Mouse (Mus musculus): ENCODE results near the gene Tcf15. TPM values are rescaled to one million over a fixed set of nuclear protein-coding genes. Genes with fewer than 3 reads are reported as not detected.
A peak's percentile ranks its signal among the peaks of the same experiment; 100 is the strongest.

Tcf15 gene
- polyA plus RNA-seq, 1 experiment from 2014 or later: 0.14 TPM

GRCm38 (mm10) chr2:152109386-152109785 is 34.0 kb upstream of the Tcf15 start:
- 79% methylated on average over 5 of the region's 5 CpGs for WGBS (ENCODE audit: insufficient replicate concordance)
- Histone ChIP-seq H3K4me2 (ENCODE audit: low read depth, low read length) (no peak overlapping the region), H3K4me3 (ENCODE audit: low read depth, low read length) (no peak overlapping the region), H3K27me3 (ENCODE audit: insufficient read depth, low read length) (no peaks in the 10 kb centered on the region), H3K9ac (replicated peaks) (no peak overlapping the region), H3K4me1 (ENCODE audit: insufficient read depth) (peaks cover 10% of the 10 kb centered on the region; the same call in 1 of the 2 replicates), H3K36me3 (replicated peaks; ENCODE audit: insufficient read depth, low read length) (no peaks in the 10 kb centered on the region), H3K27ac (ENCODE audit: low read depth) (no peak overlapping the region), H3K9me3 (ENCODE audit: low read length) (no peaks in the 10 kb centered on the region)
- DNase-seq (no peak), ATAC-seq (no peak)
- TF ChIP-seq EP300 (IDR thresholded peaks at IDR 0.05; ENCODE audit: low read depth): no peak
- no peak for TF ChIP-seq CTCF (IDR thresholded peaks at IDR 0.05; ENCODE audit: low read depth)

GRCm38 (mm10) chr2:152111311-152111710 is 32.0 kb upstream of the Tcf15 start:
- 49% methylated on average over 2 of the region's 2 CpGs for WGBS (ENCODE audit: insufficient replicate concordance)
- DNase-seq (no peak), ATAC-seq (no peak)
- Histone ChIP-seq H3K4me3 (ENCODE audit: low read depth, low read length) (no peak overlapping the region), H3K36me3 (replicated peaks; ENCODE audit: insufficient read depth, low read length) (no peaks in the 10 kb centered on the region), H3K9ac (replicated peaks) (no peak overlapping the region), H3K27ac (ENCODE audit: low read depth) (no peak overlapping the region), H3K4me2 (ENCODE audit: low read depth, low read length) (no peak overlapping the region), H3K4me1 (ENCODE audit: insufficient read depth) (peaks cover 4% of the 10 kb centered on the region; the same call in 1 of the 2 replicates), H3K9me3 (ENCODE audit: low read length) (no peaks in the 10 kb centered on the region), H3K27me3 (ENCODE audit: insufficient read depth, low read length) (peaks cover 11% of the 10 kb centered on the region; the same call in 1 of the 2 replicates)
- TF ChIP-seq CTCF (IDR thresholded peaks at IDR 0.05; ENCODE audit: low read depth): no peak
- no peak for TF ChIP-seq EP300 (IDR thresholded peaks at IDR 0.05; ENCODE audit: low read depth)

DNA sequence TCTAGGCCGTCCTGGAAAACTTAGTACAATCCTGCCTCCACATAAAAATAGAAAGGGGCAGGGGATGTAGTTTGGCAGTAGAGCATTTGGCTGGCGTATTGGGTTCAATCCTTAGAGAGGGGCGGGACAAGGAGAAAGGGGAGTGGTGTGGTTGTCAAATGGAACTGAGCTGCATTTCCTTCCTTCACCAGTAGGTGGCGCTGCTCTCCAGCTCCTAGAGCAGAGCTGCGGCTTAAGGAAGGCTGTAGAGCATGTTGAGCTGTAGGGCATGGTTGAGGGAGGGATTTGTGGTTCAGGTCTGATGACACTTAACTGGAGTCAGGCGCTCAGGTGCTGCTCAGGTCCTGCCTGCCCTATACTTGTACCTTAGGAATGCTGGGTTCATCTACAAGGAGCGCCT is 31.4 kb upstream of the Tcf15 start:
- Histone ChIP-seq H3K9me3 (ENCODE audit: low read length) (no peaks in the 10 kb centered on the region), H3K4me1 (ENCODE audit: insufficient read depth) (no peaks in the 10 kb centered on the region), H3K4me2 (ENCODE audit: low read depth, low read length) (no peak overlapping the region), H3K4me3 (ENCODE audit: low read depth, low read length) (no peak overlapping the region), H3K9ac (replicated peaks) (no peak overlapping the region), H3K27me3 (ENCODE audit: insufficient read depth, low read length) (peaks cover 11% of the 10 kb centered on the region; the same call in 1 of the 2 replicates), H3K36me3 (replicated peaks; ENCODE audit: insufficient read depth, low read length) (no peaks in the 10 kb centered on the region), H3K27ac (ENCODE audit: low read depth) (no peak overlapping the region)
- TF ChIP-seq CTCF (IDR thresholded peaks at IDR 0.05; ENCODE audit: low read depth) (peak; percentile 100), EP300 (IDR thresholded peaks at IDR 0.05; ENCODE audit: low read depth) (no peak)
- DNase-seq (peak; percentile 91), ATAC-seq (peak; percentile 88)
- 9% methylated on average over 7 of the region's 7 CpGs for WGBS (ENCODE audit: insufficient replicate concordance)

DNA sequence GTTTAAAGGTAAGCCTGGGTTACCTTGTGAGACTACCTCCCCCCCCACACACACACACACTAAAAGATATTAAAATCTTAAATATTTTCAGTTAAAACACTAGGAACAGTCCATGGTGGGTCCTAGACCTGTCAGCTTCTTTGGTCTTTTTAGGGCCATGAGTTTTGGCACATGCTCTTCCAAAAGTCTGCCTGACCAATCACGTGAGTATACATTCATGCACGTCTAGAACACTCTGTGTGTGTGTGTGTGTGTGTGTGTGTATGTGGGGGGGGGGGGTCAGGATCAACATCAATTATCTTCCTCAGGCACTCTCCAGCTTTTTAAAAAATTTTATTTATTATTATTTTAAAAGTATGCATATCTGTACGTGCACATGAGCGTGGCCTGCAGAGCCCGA is 30.9 kb upstream of the Tcf15 start:
- H3K4me3 ChIP-seq (ENCODE audit: low read depth, low read length): no peak overlapping the region
- peaks cover 11% of the 10 kb centered on the region; the same call in 1 of the 2 replicates for H3K27me3 ChIP-seq (ENCODE audit: insufficient read depth, low read length)
- no peak for TF ChIP-seq EP300 (IDR thresholded peaks at IDR 0.05; ENCODE audit: low read depth)
- TF ChIP-seq CTCF (IDR thresholded peaks at IDR 0.05; ENCODE audit: low read depth): no peak
- no peak overlapping the region for H3K4me2 ChIP-seq (ENCODE audit: low read depth, low read length)
- 73% methylated on average over 5 of the region's 5 CpGs for WGBS (ENCODE audit: insufficient replicate concordance)
- H3K9ac ChIP-seq (replicated peaks): no peak overlapping the region
- no peak overlapping the region for H3K27ac ChIP-seq (ENCODE audit: low read depth)
- no peaks in the 10 kb centered on the region for H3K4me1 ChIP-seq (ENCODE audit: insufficient read depth)
- H3K36me3 ChIP-seq (replicated peaks; ENCODE audit: insufficient read depth, low read length): no peaks in the 10 kb centered on the region
- no peaks in the 10 kb centered on the region for H3K9me3 ChIP-seq (ENCODE audit: low read length)
- DNase-seq (no peak), ATAC-seq (no peak)

DNA sequence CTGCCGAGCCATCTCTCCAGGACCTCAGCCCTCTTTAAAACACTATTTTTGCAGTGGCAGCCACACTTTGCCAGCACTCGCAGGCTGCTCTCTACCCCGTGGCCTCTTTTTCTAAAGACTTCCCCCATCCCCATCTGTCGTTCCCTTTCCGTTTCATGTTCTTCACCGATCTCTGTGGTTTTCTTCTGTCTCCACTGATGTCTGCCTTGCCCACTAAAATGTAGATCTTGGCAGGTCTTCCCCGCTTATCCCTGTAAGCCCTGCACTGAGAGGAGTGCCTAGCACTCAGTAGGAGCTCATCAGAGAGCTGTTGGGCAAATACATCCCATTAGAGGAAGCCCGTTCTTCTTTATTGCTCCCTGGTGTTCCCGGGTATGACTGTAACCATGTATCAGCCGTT is 30.4 kb upstream of the Tcf15 start:
- DNase-seq (no peak), ATAC-seq (no peak)
- peaks cover 11% of the 10 kb centered on the region; the same call in 1 of the 2 replicates for H3K27me3 ChIP-seq (ENCODE audit: insufficient read depth, low read length)
- 31% methylated on average over 10 of the region's 10 CpGs for WGBS (ENCODE audit: insufficient replicate concordance)
- H3K4me1 ChIP-seq (ENCODE audit: insufficient read depth): no peaks in the 10 kb centered on the region
- H3K27ac ChIP-seq (ENCODE audit: low read depth): no peak overlapping the region
- no peak overlapping the region for H3K4me3 ChIP-seq (ENCODE audit: low read depth, low read length)
- H3K36me3 ChIP-seq (replicated peaks; ENCODE audit: insufficient read depth, low read length): no peaks in the 10 kb centered on the region
- no peak overlapping the region for H3K4me2 ChIP-seq (ENCODE audit: low read depth, low read length)
- H3K9me3 ChIP-seq (ENCODE audit: low read length): no peaks in the 10 kb centered on the region
- TF ChIP-seq CTCF (IDR thresholded peaks at IDR 0.05; ENCODE audit: low read depth) (no peak), EP300 (IDR thresholded peaks at IDR 0.05; ENCODE audit: low read depth) (no peak)
- no peak overlapping the region for H3K9ac ChIP-seq (replicated peaks)

GRCm38 (mm10) chr2:152114057-152114975 is 29.0 kb upstream of the Tcf15 start:
- H3K4me1 ChIP-seq (ENCODE audit: insufficient read depth): no peaks in the 10 kb centered on the region
- no peak overlapping the region for H3K9ac ChIP-seq (replicated peaks)
- DNase-seq: no peak
- H3K4me3 ChIP-seq (ENCODE audit: low read depth, low read length): no peak overlapping the region
- H3K9me3 ChIP-seq (ENCODE audit: low read length): no peaks in the 10 kb centered on the region
- no peaks in the 10 kb centered on the region for H3K36me3 ChIP-seq (replicated peaks; ENCODE audit: insufficient read depth, low read length)
- H3K27me3 ChIP-seq (ENCODE audit: insufficient read depth, low read length): peaks cover 11% of the 10 kb centered on the region; the same call in 1 of the 2 replicates
- no peak overlapping the region for H3K27ac ChIP-seq (ENCODE audit: low read depth)
- TF ChIP-seq EP300 (IDR thresholded peaks at IDR 0.05; ENCODE audit: low read depth): no peak
- no peak for TF ChIP-seq CTCF (IDR thresholded peaks at IDR 0.05; ENCODE audit: low read depth)
- 26% methylated on average over 36 of the region's 36 CpGs for WGBS (ENCODE audit: insufficient replicate concordance)
- ATAC-seq: no peak
- H3K4me2 ChIP-seq (ENCODE audit: low read depth, low read length): peak overlapping the region; percentile 26; the same call in 1 of the 2 replicates

All from liver, postnatal 0 days (tissue).